Mouse (Mus musculus): Measurements from ENCODE around the gene Ano2. TPM values are rescaled to one million over a fixed set of nuclear protein-coding genes. Genes with fewer than 3 reads are reported as not detected.

Gene Ano2
- polyA plus RNA-seq (2016; fragmentation: Nextera tagmentation; extraction: Ambion mirVana): 0.17 and 0.25 TPM in 2 replicates

- H3K4me1 ChIP-seq: peaks cover 12% of the 10 kb centered on the region
- H3K27me3 ChIP-seq: 0 out of 2 replicates have a peak, but pooled peaks cover 7% of the 10 kb centered on the region
- no peaks in the 10 kb centered on the region for H3K9me3 ChIP-seq (replicated peaks)
- H3K27ac ChIP-seq: no peak within 1 kb of the TSS
- peak within 1 kb of the TSS; percentile 19; the same call in 1 of the 2 replicates for H3K4me3 ChIP-seq
- H3K4me2 ChIP-seq (replicated peaks): peak within 1 kb of the TSS; percentile 60
- no peaks in the 10 kb centered on the region for H3K36me3 ChIP-seq
- H3K9ac ChIP-seq: no peak within 1 kb of the TSS
- WGBS: 3% methylated on average over 20 of the region's 20 CpGs
- peak; percentile 63; the same call in 1 of the 2 replicates for ATAC-seq (ENCODE audit: low FRiP score)
Measured at GRCm38 (mm10) chr6:125690057-125690703, at the start of gene Ano2. Ano2 (plus strand) TSS chr6:125690419.

DNA sequence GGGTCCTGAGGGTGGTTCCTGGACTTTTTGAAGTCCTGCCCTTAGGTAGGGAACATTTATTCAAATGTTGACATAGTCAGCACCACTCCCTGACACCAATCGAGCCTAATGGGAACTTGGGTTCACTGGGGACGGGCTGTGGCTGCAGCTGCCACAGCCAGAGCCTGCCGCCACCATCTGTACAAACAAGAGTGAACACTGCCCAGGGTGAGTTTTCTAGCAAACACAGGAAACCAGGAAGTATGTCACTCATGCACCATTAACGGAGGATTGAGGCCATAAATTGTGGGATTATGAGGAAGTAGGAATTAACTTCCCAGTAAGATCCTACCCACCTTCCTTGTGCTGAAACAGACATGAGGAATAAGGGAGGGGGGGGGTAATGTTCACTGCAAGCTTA, 49.7 kb upstream of the Ano2 start:
- Histone ChIP-seq H3K27ac (no peak overlapping the region), H3K4me3 (no peak overlapping the region), H3K36me3 (no peaks in the 10 kb centered on the region), H3K9me3 (replicated peaks) (no peaks in the 10 kb centered on the region), H3K4me1 (no peaks in the 10 kb centered on the region), H3K9ac (no peak overlapping the region), H3K27me3 (no peaks in the 10 kb centered on the region), H3K4me2 (replicated peaks) (no peak overlapping the region)
- no peak for ATAC-seq (ENCODE audit: low FRiP score)
- 66% methylated on average over 4 of the region's 4 CpGs for WGBS

GRCm38 (mm10) chr6:125641146-125641545, 49.1 kb upstream of the Ano2 start:
- H3K27ac ChIP-seq: no peak overlapping the region
- no peak for ATAC-seq (ENCODE audit: low FRiP score)
- H3K9ac ChIP-seq: no peak overlapping the region
- no peaks in the 10 kb centered on the region for H3K36me3 ChIP-seq
- H3K4me3 ChIP-seq: no peak overlapping the region
- no peaks in the 10 kb centered on the region for H3K4me1 ChIP-seq
- H3K27me3 ChIP-seq: no peaks in the 10 kb centered on the region
- no peak overlapping the region for H3K4me2 ChIP-seq (replicated peaks)
- no peaks in the 10 kb centered on the region for H3K9me3 ChIP-seq (replicated peaks)
- 88% methylated on average over 8 of the region's 8 CpGs for WGBS

DNA sequence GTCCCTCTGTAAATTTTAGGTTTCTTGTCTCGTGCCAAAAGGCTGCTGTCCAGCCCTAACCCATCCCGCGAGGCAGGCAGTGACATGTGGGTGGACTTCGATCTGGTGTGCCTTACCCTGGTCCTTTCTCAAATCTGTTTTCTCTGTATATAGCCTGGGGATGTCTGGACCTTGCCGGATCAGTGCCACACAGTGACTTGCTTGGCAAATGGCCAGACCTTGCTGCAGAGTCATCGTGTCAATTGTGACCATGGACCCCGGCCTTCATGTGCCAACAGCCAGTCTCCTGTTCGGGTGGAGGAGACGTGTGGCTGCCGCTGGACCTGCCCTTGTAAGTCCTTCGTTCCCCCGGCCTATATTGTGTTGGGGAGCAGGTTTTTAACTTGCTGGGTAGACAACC, 41.3 kb upstream of the Ano2 start:
- Histone ChIP-seq H3K27me3 (no peaks in the 10 kb centered on the region), H3K4me2 (replicated peaks) (no peak overlapping the region), H3K4me3 (no peak overlapping the region), H3K9ac (no peak overlapping the region), H3K4me1 (no peaks in the 10 kb centered on the region), H3K27ac (no peak overlapping the region), H3K36me3 (no peaks in the 10 kb centered on the region), H3K9me3 (replicated peaks) (no peaks in the 10 kb centered on the region)
- 89% methylated on average over 12 of the region's 12 CpGs for WGBS
- no peak for ATAC-seq (ENCODE audit: low FRiP score)

- WGBS: 78% methylated on average over 3 of the region's 3 CpGs
Measured at GRCm38 (mm10) chr6:125651335-125651734, 38.9 kb upstream of the Ano2 start.

DNA sequence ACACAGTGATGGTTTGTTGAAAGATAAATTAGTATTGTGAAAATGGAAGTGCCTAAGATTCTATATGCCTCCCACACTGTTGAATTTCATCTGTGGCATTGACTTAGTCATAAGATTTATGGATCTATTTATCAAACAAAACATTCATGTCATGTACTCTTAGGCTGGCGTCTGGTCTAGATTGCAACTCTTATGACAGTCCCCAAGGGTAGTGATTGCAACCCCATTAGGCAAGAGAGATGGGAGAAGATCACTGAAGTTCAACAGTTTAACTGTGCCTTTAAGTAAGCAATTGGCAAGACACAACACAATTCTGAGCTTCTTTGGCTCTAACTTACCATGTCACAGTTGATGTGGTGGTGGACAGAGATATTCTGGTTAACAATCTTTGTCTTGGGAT, 36.8 kb upstream of the Ano2 start:
- Histone ChIP-seq H3K4me3 (no peak overlapping the region), H3K27ac (no peak overlapping the region), H3K4me2 (replicated peaks) (no peak overlapping the region), H3K4me1 (no peaks in the 10 kb centered on the region), H3K9ac (no peak overlapping the region), H3K27me3 (0 out of 2 replicates have a peak, but pooled peaks cover 5% of the 10 kb centered on the region), H3K36me3 (no peaks in the 10 kb centered on the region), H3K9me3 (replicated peaks) (no peaks in the 10 kb centered on the region)
- WGBS: 79% methylated on average over 1 of the region's 1 CpGs
- no peak for ATAC-seq (ENCODE audit: low FRiP score)

More at GRCm38 (mm10) chr6:125651335-125651734, 38.9 kb upstream of the Ano2 start:
- no peak overlapping the region for H3K4me2 ChIP-seq (replicated peaks)
- no peak for ATAC-seq (ENCODE audit: low FRiP score)
- H3K27ac ChIP-seq: no peak overlapping the region
- H3K27me3 ChIP-seq: no peaks in the 10 kb centered on the region
- no peaks in the 10 kb centered on the region for H3K36me3 ChIP-seq
- H3K9ac ChIP-seq: no peak overlapping the region
- H3K4me3 ChIP-seq: no peak overlapping the region
- H3K9me3 ChIP-seq (replicated peaks): no peaks in the 10 kb centered on the region
- no peaks in the 10 kb centered on the region for H3K4me1 ChIP-seq

GRCm38 (mm10) chr6:125656921-125657320, 33.3 kb upstream of the Ano2 start:
- no peak overlapping the region for H3K27ac ChIP-seq
- H3K4me3 ChIP-seq: no peak overlapping the region
- H3K27me3 ChIP-seq: 0 out of 2 replicates have a peak, but pooled peaks cover 5% of the 10 kb centered on the region
- H3K9ac ChIP-seq: no peak overlapping the region
- no peak overlapping the region for H3K4me2 ChIP-seq (replicated peaks)
- H3K36me3 ChIP-seq: no peaks in the 10 kb centered on the region
- ATAC-seq (ENCODE audit: low FRiP score): no peak
- H3K9me3 ChIP-seq (replicated peaks): no peaks in the 10 kb centered on the region
- WGBS: 89% methylated on average over 13 of the region's 13 CpGs
- no peaks in the 10 kb centered on the region for H3K4me1 ChIP-seq

GRCm38 (mm10) chr6:125657966-125658365, 32.3 kb upstream of the Ano2 start:
- ATAC-seq (ENCODE audit: low FRiP score): no peak
- Histone ChIP-seq H3K4me1 (no peaks in the 10 kb centered on the region), H3K4me3 (no peak overlapping the region), H3K36me3 (no peaks in the 10 kb centered on the region), H3K9me3 (replicated peaks) (no peaks in the 10 kb centered on the region), H3K27ac (no peak overlapping the region), H3K27me3 (0 out of 2 replicates have a peak, but pooled peaks cover 5% of the 10 kb centered on the region), H3K4me2 (replicated peaks) (no peak overlapping the region), H3K9ac (no peak overlapping the region)
- WGBS: 82% methylated on average over 5 of the region's 5 CpGs

DNA sequence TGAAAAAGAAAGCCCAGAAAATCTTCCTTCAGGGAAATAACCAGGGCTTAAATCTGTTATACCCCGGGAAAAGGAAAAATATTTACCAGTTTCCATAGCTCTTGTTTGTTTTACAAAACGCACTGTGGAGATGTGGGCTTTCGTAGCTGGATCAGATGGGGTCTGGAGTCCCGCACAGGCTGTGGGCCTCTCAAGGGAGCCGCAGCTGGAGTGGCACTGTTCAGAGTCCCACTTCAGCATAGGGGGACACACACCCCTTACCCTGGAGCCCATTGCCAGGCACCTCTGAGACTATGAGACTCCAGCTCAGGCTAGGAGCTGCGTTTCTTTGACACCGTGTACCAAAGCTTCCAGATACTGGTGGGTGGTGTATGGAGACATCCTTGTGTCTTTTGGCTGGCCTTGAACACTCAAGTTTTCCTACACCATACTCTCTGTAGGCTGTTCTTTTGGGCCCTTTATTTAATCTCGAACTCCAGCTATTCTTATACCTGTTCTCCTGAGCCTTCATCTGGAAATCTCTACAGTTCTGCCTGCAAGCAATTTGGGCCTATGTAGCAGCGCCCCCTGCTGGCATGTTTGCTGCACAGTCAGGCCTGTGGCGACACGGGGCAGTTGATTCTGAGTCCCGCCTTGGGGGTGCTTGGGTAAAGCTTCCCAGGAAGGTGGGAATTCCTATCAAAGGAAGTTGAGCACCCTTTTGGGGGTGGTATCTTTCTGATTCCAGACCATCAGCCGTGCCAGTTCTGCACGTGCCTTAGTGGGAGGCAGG, 28.9 kb upstream of the Ano2 start:
- Histone ChIP-seq H3K4me3 (no peak overlapping the region), H3K27ac (no peak overlapping the region), H3K36me3 (no peaks in the 10 kb centered on the region), H3K4me1 (no peaks in the 10 kb centered on the region), H3K9me3 (replicated peaks) (no peaks in the 10 kb centered on the region), H3K4me2 (replicated peaks) (no peak overlapping the region), H3K9ac (no peak overlapping the region), H3K27me3 (0 out of 2 replicates have a peak, but pooled peaks cover 5% of the 10 kb centered on the region)
- no peak for ATAC-seq (ENCODE audit: low FRiP score)
- WGBS: 46% methylated on average over 14 of the region's 14 CpGs

- no peak for ATAC-seq (ENCODE audit: low FRiP score)
- Histone ChIP-seq H3K4me1 (no peaks in the 10 kb centered on the region), H3K4me2 (replicated peaks) (no peak overlapping the region), H3K9ac (no peak overlapping the region), H3K27me3 (no peaks in the 10 kb centered on the region), H3K27ac (no peak overlapping the region), H3K4me3 (no peak overlapping the region), H3K9me3 (replicated peaks) (no peaks in the 10 kb centered on the region), H3K36me3 (no peaks in the 10 kb centered on the region)
- WGBS: 85% methylated on average over 2 of the region's 2 CpGs
Measured at GRCm38 (mm10) chr6:125663906-125664305, 26.3 kb upstream of the Ano2 start.

DNA sequence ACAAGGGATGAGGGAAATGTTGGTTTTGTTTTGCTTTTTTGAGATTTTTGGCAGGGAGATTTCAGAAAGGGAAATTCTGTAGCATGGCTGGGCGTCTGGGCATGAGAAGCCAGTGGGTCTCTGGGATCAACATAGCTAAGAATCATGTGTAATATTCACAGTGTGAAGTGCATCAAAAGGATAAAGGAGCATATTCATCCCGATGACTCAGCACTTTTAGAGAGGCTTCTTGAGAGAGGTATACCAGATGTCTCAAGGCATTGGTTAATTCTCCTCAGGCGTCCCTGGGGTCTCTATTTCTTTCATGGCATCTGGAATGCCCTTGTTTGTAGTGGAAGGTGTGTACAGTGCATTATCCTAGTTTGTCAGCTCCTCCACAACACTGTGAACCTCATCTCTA, 18.4 kb upstream of the Ano2 start:
- Histone ChIP-seq H3K9me3 (replicated peaks) (no peaks in the 10 kb centered on the region), H3K4me2 (replicated peaks) (no peak overlapping the region), H3K4me3 (no peak overlapping the region), H3K9ac (no peak overlapping the region), H3K36me3 (no peaks in the 10 kb centered on the region), H3K4me1 (no peaks in the 10 kb centered on the region), H3K27ac (no peak overlapping the region), H3K27me3 (no peaks in the 10 kb centered on the region)
- no peak for ATAC-seq (ENCODE audit: low FRiP score)
- 88% methylated on average over 3 of the region's 3 CpGs for WGBS

- no peaks in the 10 kb centered on the region for H3K9me3 ChIP-seq (replicated peaks)
- H3K4me1 ChIP-seq: no peaks in the 10 kb centered on the region
- no peak for ATAC-seq (ENCODE audit: low FRiP score)
- H3K4me2 ChIP-seq (replicated peaks): no peak overlapping the region
- no peak overlapping the region for H3K9ac ChIP-seq
- H3K27ac ChIP-seq: no peak overlapping the region
- 79% methylated on average over 1 of the region's 1 CpGs for WGBS
- H3K4me3 ChIP-seq: no peak overlapping the region
- H3K27me3 ChIP-seq: no peaks in the 10 kb centered on the region
- H3K36me3 ChIP-seq: no peaks in the 10 kb centered on the region
Measured at GRCm38 (mm10) chr6:125678492-125678891, 11.7 kb upstream of the Ano2 start.

Data from hindbrain, embryonic 12.5 days (tissue).